Mouse (Mus musculus): ENCODE data around the gene Gm11172. TPM values are rescaled to one million over a fixed set of nuclear protein-coding genes. Genes with fewer than 3 reads are reported as not detected.

The Gm11172 gene
- polyA plus RNA-seq (2014; fragmentation: Illumina TruSeq; extraction: RNeasy Lipid Tissue Mini Kit (QIAGEN cat#74804); ENCODE audit: low read depth, low replicate concordance) = not detected

DNA sequence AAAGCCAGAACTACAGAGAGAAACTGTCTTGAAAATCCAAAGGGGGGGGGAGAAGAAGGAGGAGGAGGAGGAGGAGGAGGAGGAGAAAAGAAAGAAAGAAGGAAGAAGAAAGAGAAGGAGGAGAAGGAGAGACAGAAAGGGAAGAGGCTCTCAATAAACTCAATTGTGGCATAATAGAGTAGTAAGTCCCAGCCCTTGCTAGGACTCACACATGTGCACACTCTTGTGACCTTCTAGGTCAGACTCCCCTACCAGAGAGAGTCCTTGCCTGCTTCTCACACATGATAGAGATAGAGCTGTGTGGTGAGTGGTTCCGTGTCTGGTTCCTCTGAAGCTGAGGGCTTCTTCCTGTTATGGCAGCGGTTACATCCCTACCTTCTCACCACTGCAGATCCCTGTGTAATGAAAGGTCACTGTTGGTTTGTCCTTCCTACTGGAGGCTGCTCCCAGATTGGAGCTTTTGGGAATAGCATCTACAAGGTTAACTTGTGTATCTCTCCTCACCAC is at the start of gene Gm11172:
Gm11172 (plus strand) TSS at position 51 of the 507 bp plus-strand sequence.

GRCm38 (mm10) chr16:10785371-10786231 is 27.1 kb upstream of the Gm11172 start, which contains the start of gene Socs1:
Socs1 (minus strand) TSS chr16:10785536.

GRCm38 (mm10) chr16:10788271-10788670 is 24.4 kb upstream of the Gm11172 start, which contains the start of gene Tnp2:
Tnp2 (minus strand) TSS chr16:10788660.

DNA sequence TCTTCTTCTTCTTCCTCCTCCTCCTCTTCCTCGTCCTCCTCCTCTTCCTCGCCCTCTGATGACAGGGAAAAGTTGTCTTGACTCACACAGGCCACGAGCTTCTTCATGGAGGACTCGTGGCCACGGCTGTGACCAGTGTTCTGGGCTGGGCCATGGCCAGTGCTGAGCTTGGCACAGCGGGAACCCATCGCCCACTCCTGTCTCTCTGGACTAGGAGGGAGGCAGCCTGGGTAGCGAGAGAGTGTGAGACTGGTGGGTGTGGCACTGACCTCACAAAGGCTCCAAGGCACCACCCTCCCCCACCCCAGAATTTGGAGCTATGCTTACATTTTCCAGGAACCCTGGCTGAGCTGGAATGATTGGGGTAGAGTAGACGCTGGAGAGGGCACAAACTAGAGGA is 22.0 kb upstream of the Gm11172 start, which contains the start of gene Prm3:
Prm3 (minus strand) TSS at position 213 of the 400 bp plus-strand sequence.

GRCm38 (mm10) chr16:10796034-10796433 is 16.7 kb upstream of the Gm11172 start, which contains the start of gene Prm2:
Prm2 (minus strand) TSS chr16:10796134.

GRCm38 (mm10) chr16:10805789-10806527 is 6.8 kb upstream of the Gm11172 start, which contains the start of gene Prm1:
Prm1 (minus strand) TSS chr16:10805839.

DNA sequence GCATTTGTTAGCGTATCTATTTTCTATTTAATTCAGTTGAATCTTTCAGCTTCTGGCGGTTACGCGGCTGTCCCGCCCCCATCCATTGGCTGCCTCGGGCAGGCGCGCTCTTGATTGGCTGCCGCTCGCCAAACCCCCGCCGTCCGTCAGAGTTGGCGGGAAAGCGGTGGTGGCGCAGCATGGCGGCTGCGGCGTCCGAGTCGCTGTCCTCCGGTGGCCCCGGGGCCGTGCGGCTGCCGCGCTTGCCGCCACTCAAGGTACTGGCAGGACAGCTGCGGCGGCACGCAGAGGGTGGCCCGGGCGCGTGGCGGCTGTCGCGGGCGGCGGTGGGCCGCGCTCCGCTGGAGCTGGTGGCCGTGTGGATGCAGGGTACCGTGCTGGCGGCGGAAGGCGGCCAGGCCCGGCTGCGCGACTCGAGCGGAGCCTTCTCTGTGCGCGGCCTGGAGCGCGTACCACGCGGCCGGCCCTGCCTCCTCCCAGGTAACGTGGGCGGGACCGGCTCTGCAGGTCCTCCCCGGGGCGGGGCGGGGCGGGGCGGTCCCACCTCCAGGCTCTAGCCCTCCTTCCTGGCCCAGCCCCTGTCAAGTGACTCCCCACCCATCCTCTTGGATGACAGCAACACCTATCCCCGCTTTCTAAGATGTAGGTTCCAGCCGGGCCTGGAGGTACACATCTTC is 22.3 kb downstream of the Gm11172 start, which contains the start of gene Rmi2:
Rmi2 (plus strand) TSS at position 149 of the 677 bp plus-strand sequence.

Other genes with a start within 250 kb of the Gm11172 start
- gene Socs1, start 27.4 kb upstream of the Gm11172 start, polyA plus RNA-seq (2014; fragmentation: Illumina TruSeq; extraction: RNeasy Lipid Tissue Mini Kit (QIAGEN cat#74804); ENCODE audit: low read depth, low replicate concordance) = not detected
- gene Tnp2, start 24.3 kb upstream of the Gm11172 start, polyA plus RNA-seq (2014; fragmentation: Illumina TruSeq; extraction: RNeasy Lipid Tissue Mini Kit (QIAGEN cat#74804); ENCODE audit: low read depth, low replicate concordance) = not detected
- not detected for gene Prm3, start 22.0 kb upstream of the Gm11172 start, polyA plus RNA-seq (2014; fragmentation: Illumina TruSeq; extraction: RNeasy Lipid Tissue Mini Kit (QIAGEN cat#74804); ENCODE audit: low read depth, low replicate concordance)
- not detected for gene Prm2, start 16.8 kb upstream of the Gm11172 start, polyA plus RNA-seq (2014; fragmentation: Illumina TruSeq; extraction: RNeasy Lipid Tissue Mini Kit (QIAGEN cat#74804); ENCODE audit: low read depth, low replicate concordance)
- not detected for gene Prm1, start 7.1 kb upstream of the Gm11172 start, polyA plus RNA-seq (2014; fragmentation: Illumina TruSeq; extraction: RNeasy Lipid Tissue Mini Kit (QIAGEN cat#74804); ENCODE audit: low read depth, low replicate concordance)
- not detected for gene Rmi2, start 22.1 kb downstream of the Gm11172 start, polyA plus RNA-seq (2014; fragmentation: Illumina TruSeq; extraction: RNeasy Lipid Tissue Mini Kit (QIAGEN cat#74804); ENCODE audit: low read depth, low replicate concordance)
- gene Snn, start 248.0 kb downstream of the Gm11172 start, polyA plus RNA-seq (2014; fragmentation: Illumina TruSeq; extraction: RNeasy Lipid Tissue Mini Kit (QIAGEN cat#74804); ENCODE audit: low read depth, low replicate concordance) = 63.7 TPM